Mouse (Mus musculus) T-helper 2 cell (primary cell): ENCODE data around the gene Tacr2.

ENCODE experiments used
- in situ Hi-C: fragments of 300-600 bp; cut with MboI, MseI; formaldehyde crosslinking; loops from one replicate; pipeline ENCODE4 v1.15.1; 2025; ENCODE audit warnings: high pct_unique_total_duplicates

Tacr2 gene

DNA sequence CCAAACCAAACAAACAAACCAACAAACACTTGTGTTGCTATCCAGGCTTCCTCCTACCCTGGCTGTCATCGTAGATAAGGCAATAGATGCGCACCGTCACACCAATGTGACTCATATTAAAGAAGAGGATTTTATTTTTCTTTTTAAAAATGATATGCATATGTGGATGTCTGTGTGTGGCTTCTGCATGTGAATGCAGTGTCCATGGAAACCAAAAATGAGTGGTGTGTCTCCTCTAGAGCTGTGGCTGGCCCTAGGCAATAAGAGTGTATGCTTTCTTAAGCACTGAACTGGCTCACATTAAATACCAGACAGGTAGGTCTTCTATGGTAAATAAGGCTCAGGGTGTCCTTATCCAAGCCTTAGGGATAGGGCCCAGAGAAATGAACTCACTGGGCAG lies 13.6 kb upstream of the Tacr2 start:
- in situ Hi-C loops, result no loop called here

DNA sequence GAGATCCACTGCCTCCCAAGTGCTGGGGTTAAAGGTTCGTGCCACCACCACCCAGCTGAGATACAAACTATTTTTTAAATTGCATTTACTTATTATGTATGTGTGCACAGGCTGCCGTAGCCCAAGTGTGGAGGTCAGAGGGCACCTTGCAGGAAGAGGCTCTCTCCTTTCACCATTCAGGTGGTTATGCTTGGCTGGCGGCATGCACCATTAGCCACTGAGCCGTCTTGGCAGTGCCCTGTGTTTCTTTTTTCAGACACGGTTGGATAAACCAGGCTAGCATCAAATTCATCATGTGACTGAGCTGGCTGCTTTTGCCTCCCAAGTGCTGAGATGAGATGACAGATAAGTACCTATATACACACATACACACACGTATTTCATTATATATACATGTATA lies 13.0 kb upstream of the Tacr2 start:
- in situ Hi-C loops, result no loop called here

DNA sequence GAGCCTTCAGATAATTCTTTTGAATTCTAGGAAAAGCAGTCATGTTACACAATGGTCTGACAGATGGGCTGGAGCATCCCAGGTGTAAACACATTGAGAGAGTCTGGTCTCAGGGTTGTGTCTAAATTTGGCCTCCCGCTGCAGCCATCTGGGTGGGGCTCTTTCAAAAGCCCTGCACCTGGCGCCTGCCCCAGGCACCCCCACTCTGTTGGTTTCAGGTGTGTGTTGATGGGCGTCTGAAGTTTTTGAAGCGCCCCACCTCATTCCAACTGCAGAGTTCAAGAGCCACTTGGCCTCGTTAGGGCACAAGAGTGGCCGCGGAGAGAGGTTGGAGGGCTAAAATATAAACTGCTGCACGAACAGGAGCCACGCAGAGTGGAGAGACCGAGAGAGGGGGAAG lies 9.9 kb upstream of the Tacr2 start:
- in situ Hi-C loops, result no loop called here

DNA sequence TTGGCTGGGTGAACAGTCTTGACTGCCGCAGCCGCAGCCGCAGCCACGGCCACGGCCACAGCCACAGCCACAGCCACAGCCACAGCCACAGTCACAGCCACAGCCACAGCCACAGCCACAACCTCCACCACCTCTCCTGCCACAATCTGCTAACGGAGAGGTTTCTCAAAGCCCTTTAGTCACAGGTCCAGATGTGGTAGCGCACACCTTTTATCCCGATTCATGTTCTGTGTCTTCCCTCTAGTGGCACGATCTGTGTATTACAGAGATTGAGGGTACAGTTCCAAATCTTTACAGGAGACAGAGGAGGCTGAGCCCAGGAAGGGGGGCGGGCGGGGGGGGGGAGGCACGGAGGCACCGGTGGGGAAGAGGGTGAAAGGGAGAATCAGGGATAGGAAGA lies 9.3 kb upstream of the Tacr2 start:
- in situ Hi-C loops, result no loop called here

DNA sequence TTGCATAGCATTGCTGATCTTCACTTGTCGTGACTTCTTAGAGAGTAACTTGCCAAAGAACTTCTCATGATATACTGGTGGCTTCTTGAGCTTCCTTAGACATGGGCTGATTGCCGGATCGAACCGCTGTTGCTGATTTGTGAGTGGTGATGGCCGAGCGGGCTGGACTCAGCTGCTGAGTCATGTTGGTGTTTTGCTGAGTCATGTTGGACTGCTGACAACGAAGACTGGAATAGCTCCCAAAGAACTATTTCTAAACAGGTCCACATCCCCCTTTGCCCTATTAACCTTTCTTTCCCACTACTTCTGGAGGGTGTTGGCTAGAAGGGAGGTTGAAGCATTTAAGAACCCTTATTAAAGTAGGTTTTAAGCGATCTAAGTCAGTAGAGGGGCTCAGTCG lies 8.2 kb upstream of the Tacr2 start:
- in situ Hi-C loops, result no loop called here

DNA sequence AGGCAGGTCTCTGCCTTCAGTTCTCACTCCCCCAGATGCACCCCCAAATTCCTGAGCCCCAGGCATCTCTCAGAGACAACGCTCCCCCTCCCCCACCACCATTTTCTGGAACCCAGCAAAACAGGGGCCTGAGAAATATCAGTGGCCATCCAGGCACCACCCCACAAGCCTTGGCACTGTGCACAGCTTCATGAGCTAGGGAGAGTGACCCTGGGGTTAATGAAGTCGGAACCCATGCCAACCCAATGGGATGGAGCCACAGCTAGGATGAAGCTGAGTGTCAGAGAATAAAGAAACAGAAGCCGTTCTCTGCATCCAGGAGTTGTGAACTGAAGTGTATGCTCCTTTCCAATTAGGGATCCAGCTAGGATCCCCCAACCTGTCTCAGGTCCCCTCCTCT lies 5.1 kb upstream of the Tacr2 start:
- in situ Hi-C loops, result no loop called here

GRCm38 (mm10) chr10:62247815-62248214 lies 4.4 kb upstream of the Tacr2 start:
- in situ Hi-C loops, result no loop called here

DNA sequence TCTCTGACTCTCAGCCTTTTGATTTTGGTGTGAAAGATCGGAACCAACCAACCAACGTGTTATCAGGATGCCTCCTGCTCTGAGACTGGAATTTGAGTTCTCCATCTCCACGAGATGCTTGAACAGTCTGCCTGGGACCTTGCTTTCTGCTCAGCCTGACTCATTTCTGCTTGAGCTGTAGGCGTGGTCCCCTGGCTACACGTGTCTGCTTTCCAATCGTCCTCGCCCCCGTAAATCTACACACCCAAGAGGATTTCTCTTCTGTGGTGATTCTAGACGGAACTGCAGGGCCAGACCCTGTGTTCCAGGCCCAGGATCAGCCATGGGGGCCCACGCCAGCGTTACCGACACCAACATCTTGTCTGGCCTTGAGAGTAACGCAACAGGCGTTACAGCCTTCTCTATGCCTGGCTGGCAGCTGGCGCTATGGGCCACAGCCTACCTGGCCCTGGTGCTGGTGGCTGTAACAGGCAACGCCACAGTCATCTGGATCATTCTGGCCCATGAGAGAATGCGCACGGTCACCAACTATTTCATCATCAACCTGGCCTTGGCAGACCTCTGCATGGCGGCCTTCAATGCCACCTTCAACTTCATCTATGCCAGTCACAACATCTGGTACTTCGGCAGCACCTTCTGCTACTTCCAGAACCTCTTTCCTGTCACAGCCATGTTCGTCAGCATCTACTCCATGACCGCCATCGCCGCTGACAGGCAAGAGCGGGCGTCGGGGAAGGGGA lies 428 bp downstream of the Tacr2 start:
- in situ Hi-C loops, result loop anchor here (10.0 kb wide), 1 partner anchor 1948 kb away; no protein-coding TSS in a partner anchor

GRCm38 (mm10) chr10:62258298-62258697 lies 6.1 kb downstream of the Tacr2 start:
- in situ Hi-C loops, result loop anchor here (10.0 kb wide), 1 partner anchor 1953 kb away; no protein-coding TSS in a partner anchor

DNA sequence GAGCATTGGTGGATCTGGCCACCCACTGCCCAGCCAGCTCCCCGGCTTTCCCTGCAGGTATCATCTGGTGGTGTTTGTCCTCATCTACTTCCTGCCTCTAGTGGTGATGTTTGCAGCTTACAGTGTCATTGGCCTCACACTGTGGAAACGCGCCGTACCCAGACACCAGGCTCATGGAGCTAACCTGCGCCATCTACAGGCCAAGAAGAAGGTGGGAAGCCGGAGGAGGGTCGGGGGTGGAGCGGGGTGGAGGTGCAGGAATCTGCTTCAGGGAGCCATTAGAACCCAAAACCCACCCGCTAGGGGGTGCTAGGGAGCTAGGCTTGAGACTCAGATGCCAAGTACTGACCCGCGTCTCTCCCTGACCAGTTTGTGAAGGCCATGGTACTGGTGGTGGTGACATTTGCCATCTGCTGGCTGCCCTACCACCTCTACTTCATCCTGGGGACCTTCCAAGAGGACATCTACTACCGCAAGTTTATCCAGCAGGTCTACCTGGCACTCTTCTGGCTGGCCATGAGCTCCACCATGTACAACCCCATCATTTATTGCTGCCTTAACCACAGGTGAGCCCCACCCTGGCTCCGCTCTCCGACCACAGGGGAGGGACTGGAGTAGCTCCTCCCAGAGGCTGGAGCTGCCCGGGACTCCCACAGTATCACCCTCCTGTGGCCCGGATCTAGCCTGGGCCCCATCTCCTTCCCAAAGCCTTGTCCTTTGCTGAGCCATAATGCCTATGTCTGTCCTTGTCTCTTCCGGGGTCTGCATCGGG lies 9.1 kb downstream of the Tacr2 start:
- in situ Hi-C loops, result no loop called here

- in situ Hi-C loops, result no loop called here
Measured at GRCm38 (mm10) chr10:62264299-62264698, 12.1 kb downstream of the Tacr2 start.

DNA sequence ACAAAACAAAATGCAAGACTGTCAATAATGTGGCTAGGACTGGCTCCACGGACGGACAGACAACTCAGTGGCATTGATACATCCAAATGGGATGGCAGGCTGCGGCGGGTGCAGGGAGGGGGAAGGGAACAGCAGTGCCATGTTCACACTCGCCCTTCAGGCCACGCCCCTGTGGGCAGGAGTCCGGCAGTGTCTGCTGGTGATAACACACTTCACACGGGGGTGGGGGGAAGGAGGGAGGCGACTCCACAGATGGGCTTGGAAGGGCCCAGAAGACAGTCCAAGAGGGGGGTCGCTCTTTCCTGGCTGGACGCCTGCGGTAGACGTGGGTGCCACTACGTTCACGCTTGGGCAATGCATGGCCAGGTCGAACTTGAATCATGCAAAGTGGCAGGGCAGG lies 17.0 kb downstream of the Tacr2 start:
- in situ Hi-C loops, result no loop called here

DNA sequence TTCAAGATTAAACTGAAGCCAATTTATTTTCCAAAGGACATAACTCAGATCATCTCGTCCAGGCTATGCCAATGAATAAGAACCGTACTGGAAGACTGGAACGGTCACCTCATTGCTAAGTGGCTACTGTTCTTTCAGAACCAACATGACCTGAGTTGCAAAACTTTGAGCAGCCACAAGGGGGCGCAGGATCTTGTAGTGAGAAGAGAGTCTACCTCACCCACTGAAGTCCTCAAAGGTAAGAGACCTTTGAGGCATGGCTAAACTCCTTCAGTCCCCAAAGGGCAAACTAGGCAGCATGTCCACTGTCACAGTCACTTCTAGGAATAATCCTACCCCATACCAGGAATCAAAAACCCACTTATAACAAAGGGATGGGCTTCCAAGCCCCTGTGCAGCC lies 23.0 kb downstream of the Tacr2 start:
- in situ Hi-C loops, result loop anchor here (10.0 kb wide), 1 partner anchor 140 kb away; no protein-coding TSS in a partner anchor

GRCm38 (mm10) chr10:62277499-62278293 lies 25.5 kb downstream of the Tacr2 start:
- in situ Hi-C loops, result loop anchor here (10.0 kb wide), 1 partner anchor 137 kb away; no protein-coding TSS in a partner anchor

DNA sequence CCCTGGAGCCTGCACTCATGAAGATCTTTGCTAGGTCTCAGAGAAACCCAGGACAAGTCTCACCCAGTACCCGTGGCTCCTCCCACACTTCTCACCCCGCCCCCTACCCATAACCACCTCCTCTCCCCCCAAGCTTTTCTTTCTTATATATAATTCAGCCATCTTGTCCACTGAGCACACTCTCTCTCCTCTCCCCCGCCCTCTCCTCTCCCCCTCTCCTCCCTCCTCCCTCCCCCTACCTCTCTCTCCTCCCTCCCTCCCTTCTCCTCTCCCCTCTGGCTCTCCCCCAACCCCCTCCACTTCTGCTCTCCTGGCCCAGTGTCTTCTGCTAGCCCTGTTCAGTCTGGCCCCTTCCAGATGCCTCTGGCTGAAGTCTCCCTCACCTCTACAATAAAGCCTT lies 26.8 kb downstream of the Tacr2 start:
- in situ Hi-C loops, result loop anchor here (10.0 kb wide), 1 partner anchor 136 kb away; no protein-coding TSS in a partner anchor

DNA sequence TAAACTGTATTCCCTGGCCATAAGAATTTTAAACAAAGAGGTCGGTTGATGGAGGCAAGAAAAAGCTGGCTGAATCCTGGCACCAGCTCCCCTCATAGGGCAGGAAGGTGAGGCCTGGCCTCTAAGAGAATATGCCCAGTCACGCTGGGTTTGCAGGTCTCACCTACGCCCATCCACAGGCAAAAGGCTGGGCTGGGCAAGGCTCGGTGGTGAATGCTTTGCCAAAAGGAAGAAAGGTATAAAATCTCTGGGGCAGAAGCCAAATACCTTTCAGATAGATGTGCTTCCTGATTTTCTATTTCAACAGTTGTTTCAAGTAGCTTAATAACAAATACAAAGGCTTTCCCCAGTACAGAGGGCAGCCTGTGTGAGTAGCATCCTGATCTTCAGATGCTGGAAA lies 27.4 kb downstream of the Tacr2 start:
- in situ Hi-C loops, result loop anchor here (10.0 kb wide), 1 partner anchor 135 kb away; no protein-coding TSS in a partner anchor

GRCm38 (mm10) chr10:62282782-62283181 lies 30.5 kb downstream of the Tacr2 start:
- in situ Hi-C loops, result no loop called here

DNA sequence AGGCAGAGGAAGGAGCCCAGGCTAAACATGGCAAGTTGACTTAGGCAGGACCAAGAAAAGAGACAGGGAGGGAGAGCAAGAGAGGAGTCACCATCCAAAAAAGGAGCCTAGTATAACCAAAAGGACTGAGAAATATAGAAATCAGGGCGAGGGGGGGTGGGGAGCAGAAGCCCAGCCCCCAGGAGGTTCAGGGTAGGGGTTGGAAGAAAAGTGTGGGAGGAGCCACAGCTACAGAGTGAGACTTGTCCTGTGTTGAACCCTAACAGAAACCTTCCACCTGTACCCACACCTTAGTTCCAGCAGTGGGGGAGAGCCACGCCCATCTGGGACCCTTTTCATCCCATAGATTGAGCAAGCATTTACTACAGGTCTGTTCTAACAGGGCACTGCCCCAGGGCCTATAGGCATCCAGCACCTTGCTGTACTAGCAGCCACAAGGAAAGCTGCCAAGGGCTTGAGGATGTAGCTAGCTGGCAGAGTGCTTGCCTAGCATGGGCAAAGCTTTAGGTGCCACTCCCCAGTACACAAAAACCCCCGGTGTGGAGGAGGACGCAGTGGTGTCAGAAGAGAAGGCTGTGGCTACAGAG lies 31.1 kb downstream of the Tacr2 start:
- in situ Hi-C loops, result no loop called here

DNA sequence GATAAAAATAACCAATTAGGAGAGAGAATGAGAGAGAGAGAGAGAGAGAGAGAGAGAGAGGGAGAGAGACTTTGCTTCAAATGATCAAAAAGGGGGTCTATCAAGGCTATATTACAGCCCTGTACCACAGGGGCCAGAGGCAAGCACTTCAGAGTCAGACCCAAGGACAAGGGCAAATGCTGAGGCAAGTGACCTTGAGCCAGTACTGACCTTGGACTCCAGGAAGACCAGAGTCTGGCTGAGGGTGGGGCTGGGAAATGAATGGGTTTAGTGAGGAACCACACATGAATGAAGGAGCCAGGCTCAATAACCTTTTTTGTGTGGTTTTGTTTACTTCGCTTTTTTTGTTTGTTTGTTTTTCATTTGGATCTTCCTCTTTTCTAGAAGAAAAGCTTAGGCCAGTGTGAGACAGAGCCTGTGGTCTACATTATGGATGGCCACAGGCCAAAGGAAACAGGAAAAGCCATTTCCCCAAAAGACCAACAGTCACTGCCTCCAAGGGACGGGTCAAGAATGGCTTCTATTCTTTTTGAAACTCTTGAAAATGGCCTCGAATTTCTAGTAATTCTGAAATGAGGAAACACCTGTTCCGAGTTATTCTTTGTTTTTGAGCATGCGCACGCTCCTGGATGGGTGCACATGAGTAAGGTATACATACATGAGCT lies 35.4 kb downstream of the Tacr2 start:
- in situ Hi-C loops, result no loop called here

DNA sequence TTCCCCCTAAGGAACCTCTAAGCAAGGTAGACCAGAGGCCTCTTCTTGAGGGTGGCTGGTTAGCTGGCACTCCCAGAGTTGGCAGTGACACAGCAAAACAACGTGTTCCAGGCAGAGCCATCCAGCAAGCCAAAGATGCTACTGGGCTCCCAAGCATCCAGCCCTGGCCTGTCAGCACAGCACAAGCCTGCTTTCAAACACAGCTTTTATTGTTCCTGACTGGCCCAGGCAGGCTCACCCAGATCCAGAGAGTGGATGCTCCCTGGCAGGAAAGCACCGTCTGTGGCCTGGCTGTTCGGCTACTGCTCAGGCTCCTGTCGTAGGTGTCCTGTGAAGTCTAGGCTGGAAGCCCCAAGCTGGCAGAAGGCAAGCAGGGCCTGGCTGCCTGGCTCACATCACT lies 41.9 kb downstream of the Tacr2 start:
- in situ Hi-C loops, result no loop called here
